In genomic region chr6:32739162-32739745, GRCm38 (mm10) we compare ENCODE assay signal across 17 mouse cellular contexts.
DNase-seq lines count a peak whose midpoint lies in the region; ATAC-seq lines count a peak whose summit lies in the region.
"Had no signal": no experiment of that assay in that cellular context is flagged by ENCODE, and none has a peak within 500 bp of the region (broad histone marks: within the 10 kb centered on the region; RNA-seq: fewer than 3 reads in every experiment).

No protein-coding gene starts in this region.

- no peak for ATAC-seq in CD4-positive, CD25-positive, alpha-beta regulatory T cell, adult 4 months
- ATAC-seq: forebrain, postnatal 0 days; liver, embryonic 12.5 days; midbrain, embryonic 13.5 days had no signal

- DNase-seq in right cerebral cortex, adult 18-20 months, result peak; percentile 76
- no peak for DNase-seq in right cerebral cortex, postnatal 4 days
- peak; percentile 59 to 63 for DNase-seq in frontal cortex, postnatal 36 days (ENCODE audit: low spot score in 2 of 2)
- DNase-seq in right cerebral cortex, adult 2 months (ENCODE audit: low spot score in 2 of 2), result peak; percentile 63 to 65
- no peak for DNase-seq in Muller cell, postnatal 12 days (ENCODE audit: inconsistent ontology term)
- no peak for DNase-seq in thymus, adult 18-20 months
- DNase-seq: adrenal gland, adult 2 months; cerebellum, adult 11-12 months; forebrain, postnatal 0 days; gastrocnemius, postnatal 14 days; heart, adult 2 months; kidney, adult 2 months; kidney, postnatal 25 days; thymus, adult 2 months had no signal

Comparison
In these comparisons a context has a peak if more than half of its experiments do, and no peak if none do; other contexts are left out.
1. DNase-seq: peak in right cerebral cortex, adult 18-20 months (single experiment), frontal cortex, postnatal 36 days (2 of 2) and right cerebral cortex, adult 2 months (2 of 2); none in right cerebral cortex, postnatal 4 days (single experiment), Muller cell, postnatal 12 days (single experiment) and thymus, adult 18-20 months (0 of 2).